Mouse (Mus musculus) kidney, adult 9 months (tissue): ENCODE measurements around the gene Jade3.
"Not testable (repeated sequence)": the region's sequence is repeated elsewhere in the genome, so short reads cannot be mapped to it uniquely, and the experiment has no call there.

Experiments used
- DNase-seq: peaks from one replicate; pipeline ENCODE4 v3.0.0; 2022

The Jade3 gene

GRCm38 (mm10) chrX:20425140-20425838 is at the start of gene Jade3:
TSS of gene Jade3 (plus strand) at chrX:20425688.
- peak; percentile 84 for DNase-seq

- no peak for DNase-seq
Measured at GRCm38 (mm10) chrX:20379347-20380014, 46.0 kb upstream of the Jade3 start.

- no peak for DNase-seq
Measured at GRCm38 (mm10) chrX:20382260-20382659, 43.2 kb upstream of the Jade3 start.

- no peak for DNase-seq
Measured at GRCm38 (mm10) chrX:20387006-20387405, 38.5 kb upstream of the Jade3 start.

GRCm38 (mm10) chrX:20391964-20392363 is 33.5 kb upstream of the Jade3 start:
- not testable (repeated sequence) for DNase-seq

- no peak for DNase-seq
Measured at GRCm38 (mm10) chrX:20392942-20393341, 32.5 kb upstream of the Jade3 start.

GRCm38 (mm10) chrX:20404068-20404467 is 21.4 kb upstream of the Jade3 start:
- peak; percentile 21 for DNase-seq

GRCm38 (mm10) chrX:20406909-20407308 is 18.6 kb upstream of the Jade3 start:
- no peak for DNase-seq

GRCm38 (mm10) chrX:20407676-20408075 is 17.8 kb upstream of the Jade3 start:
- peak; percentile 57 for DNase-seq

- no peak for DNase-seq
Measured at GRCm38 (mm10) chrX:20411382-20411781, 14.1 kb upstream of the Jade3 start.

- no peak for DNase-seq
Measured at GRCm38 (mm10) chrX:20412221-20412620, 13.3 kb upstream of the Jade3 start.

- peak; percentile 59 for DNase-seq
Measured at GRCm38 (mm10) chrX:20414885-20415622, 10.4 kb upstream of the Jade3 start.

- no peak for DNase-seq
Measured at GRCm38 (mm10) chrX:20418461-20418860, 7.0 kb upstream of the Jade3 start.

GRCm38 (mm10) chrX:20419536-20419935 is 6.0 kb upstream of the Jade3 start:
- no peak for DNase-seq

GRCm38 (mm10) chrX:20425839-20426449 is 456 bp downstream of the Jade3 start:
- DNase-seq, result peak; percentile 24

GRCm38 (mm10) chrX:20483213-20483612 is 57.7 kb downstream of the Jade3 start:
- DNase-seq, result no peak

GRCm38 (mm10) chrX:20497682-20498081 is 72.2 kb downstream of the Jade3 start:
- DNase-seq, result no peak

- DNase-seq, result peak; percentile 59
Measured at GRCm38 (mm10) chrX:20520290-20520939, 94.9 kb downstream of the Jade3 start.

- no peak for DNase-seq
Measured at GRCm38 (mm10) chrX:20521578-20521977, 96.1 kb downstream of the Jade3 start.

- no peak for DNase-seq
Measured at GRCm38 (mm10) chrX:20532621-20533020, 107.1 kb downstream of the Jade3 start.

GRCm38 (mm10) chrX:20543867-20544266 is 118.4 kb downstream of the Jade3 start:
- no peak for DNase-seq

- no peak for DNase-seq
Measured at GRCm38 (mm10) chrX:20547609-20548008, 122.1 kb downstream of the Jade3 start.
